Mouse (Mus musculus): ENCODE data around the gene E330017A01Rik. TPM values are rescaled to one million over a fixed set of nuclear protein-coding genes. Genes with fewer than 3 reads are reported as not detected.

E330017A01Rik gene
- polyA plus RNA-seq, 2 experiments: not detected

GRCm38 (mm10) chr16:58623944-58624343 is 14.6 kb downstream of the E330017A01Rik start:
- no peak for ATAC-seq (ENCODE audit: insufficient read depth)
- H3K27me3 ChIP-seq (ENCODE audit: control insufficient read depth, insufficient read depth, low read length): no peaks in the 10 kb centered on the region
- WGBS (ENCODE audit: insufficient replicate concordance): 75% methylated on average over 6 of the region's 6 CpGs
- H3K36me3 ChIP-seq (replicated peaks; ENCODE audit: control insufficient read depth, insufficient read depth, low read depth): no peaks in the 10 kb centered on the region
- no peaks in the 10 kb centered on the region for H3K9me3 ChIP-seq (ENCODE audit: control insufficient read depth, low read length)
- no peak overlapping the region for H3K9ac ChIP-seq (replicated peaks)
- TF ChIP-seq EP300 (IDR thresholded peaks at IDR 0.05; ENCODE audit: low read depth) (no peak), CTCF (IDR thresholded peaks at IDR 0.05; ENCODE audit: low read depth) (peak; percentile 79)
- no peak overlapping the region for H3K27ac ChIP-seq
- peaks cover 18 to 22% of the 10 kb centered on the region in 2 experiments for H3K4me1 ChIP-seq (replicated peaks; ENCODE audit: control insufficient read depth in 2 of 2, insufficient read depth in 2 of 2, low read length in 1 of 2)
- no peak overlapping the region for H3K4me3 ChIP-seq (ENCODE audit: insufficient read depth in 1 of 2, low read depth in 2 of 2, low read length in 2 of 2)
- DNase-seq (ENCODE audit: low read depth in 3 of 3, low spot score in 3 of 3): no peak
- H3K4me2 ChIP-seq (ENCODE audit: low read depth): no peak overlapping the region

GRCm38 (mm10) chr16:58623114-58623513 is 15.4 kb downstream of the E330017A01Rik start:
- H3K4me2 ChIP-seq (ENCODE audit: low read depth): no peak overlapping the region
- ATAC-seq (ENCODE audit: insufficient read depth) (no peak), DNase-seq (ENCODE audit: low read depth in 3 of 3, low spot score in 3 of 3) (no peak)
- no peaks in the 10 kb centered on the region for H3K9me3 ChIP-seq (ENCODE audit: control insufficient read depth, low read length)
- TF ChIP-seq EP300 (IDR thresholded peaks at IDR 0.05; ENCODE audit: low read depth) (no peak), CTCF (IDR thresholded peaks at IDR 0.05; ENCODE audit: low read depth) (no peak)
- no peaks in the 10 kb centered on the region for H3K27me3 ChIP-seq (ENCODE audit: control insufficient read depth, insufficient read depth, low read length)
- 72% methylated on average over 4 of the region's 4 CpGs for WGBS (ENCODE audit: insufficient replicate concordance)
- peaks cover 10 to 14% of the 10 kb centered on the region in 2 experiments for H3K4me1 ChIP-seq (replicated peaks; ENCODE audit: control insufficient read depth in 2 of 2, insufficient read depth in 2 of 2, low read length in 1 of 2)
- H3K9ac ChIP-seq (replicated peaks): no peak overlapping the region
- H3K36me3 ChIP-seq (replicated peaks; ENCODE audit: control insufficient read depth, insufficient read depth, low read depth): no peaks in the 10 kb centered on the region
- no peak overlapping the region for H3K27ac ChIP-seq
- no peak overlapping the region for H3K4me3 ChIP-seq (ENCODE audit: insufficient read depth in 1 of 2, low read depth in 2 of 2, low read length in 2 of 2)

GRCm38 (mm10) chr16:58622377-58622776 is 16.2 kb downstream of the E330017A01Rik start:
- no peak for TF ChIP-seq EP300 (IDR thresholded peaks at IDR 0.05; ENCODE audit: low read depth)
- no peak for TF ChIP-seq CTCF (IDR thresholded peaks at IDR 0.05; ENCODE audit: low read depth)
- Histone ChIP-seq H3K9me3 (ENCODE audit: control insufficient read depth, low read length) (no peaks in the 10 kb centered on the region), H3K27ac (no peak overlapping the region), H3K27me3 (ENCODE audit: control insufficient read depth, insufficient read depth, low read length) (no peaks in the 10 kb centered on the region), H3K4me1 (replicated peaks; ENCODE audit: control insufficient read depth in 2 of 2, insufficient read depth in 2 of 2, low read length in 1 of 2) (peaks cover 5 to 8% of the 10 kb centered on the region in 2 experiments), H3K9ac (replicated peaks) (no peak overlapping the region), H3K36me3 (replicated peaks; ENCODE audit: control insufficient read depth, insufficient read depth, low read depth) (no peaks in the 10 kb centered on the region), H3K4me3 (ENCODE audit: insufficient read depth in 1 of 2, low read depth in 2 of 2, low read length in 2 of 2) (no peak overlapping the region), H3K4me2 (ENCODE audit: low read depth) (no peak overlapping the region)
- WGBS (ENCODE audit: insufficient replicate concordance): 73% methylated on average over 3 of the region's 3 CpGs
- no peak for DNase-seq (ENCODE audit: low read depth in 3 of 3, low spot score in 3 of 3)
- ATAC-seq (ENCODE audit: insufficient read depth): no peak

- no peak for ATAC-seq (ENCODE audit: insufficient read depth)
- Histone ChIP-seq H3K27ac (no peak overlapping the region), H3K4me2 (ENCODE audit: low read depth) (no peak overlapping the region), H3K4me3 (ENCODE audit: insufficient read depth in 1 of 2, low read depth in 2 of 2, low read length in 2 of 2) (no peak overlapping the region), H3K9me3 (ENCODE audit: control insufficient read depth, low read length) (no peaks in the 10 kb centered on the region), H3K27me3 (ENCODE audit: control insufficient read depth, insufficient read depth, low read length) (no peaks in the 10 kb centered on the region), H3K36me3 (replicated peaks; ENCODE audit: control insufficient read depth, insufficient read depth, low read depth) (no peaks in the 10 kb centered on the region), H3K9ac (replicated peaks) (no peak overlapping the region), H3K4me1 (replicated peaks; ENCODE audit: control insufficient read depth in 2 of 2, insufficient read depth in 2 of 2, low read length in 1 of 2) (no peaks in the 10 kb centered on the region; a peak in 1 of 4 replicates)
- no peak for DNase-seq (ENCODE audit: low read depth in 3 of 3, low spot score in 3 of 3)
- TF ChIP-seq CTCF (IDR thresholded peaks at IDR 0.05; ENCODE audit: low read depth): no peak
- no peak for TF ChIP-seq EP300 (IDR thresholded peaks at IDR 0.05; ENCODE audit: low read depth)
Measured at GRCm38 (mm10) chr16:58617346-58617745, 21.2 kb downstream of the E330017A01Rik start.

- DNase-seq (ENCODE audit: low read depth in 3 of 3, low spot score in 3 of 3) (no peak), ATAC-seq (ENCODE audit: insufficient read depth) (no peak)
- TF ChIP-seq EP300 (IDR thresholded peaks at IDR 0.05; ENCODE audit: low read depth) (no peak), CTCF (IDR thresholded peaks at IDR 0.05; ENCODE audit: low read depth) (no peak)
- Histone ChIP-seq H3K4me1 (replicated peaks; ENCODE audit: control insufficient read depth in 2 of 2, insufficient read depth in 2 of 2, low read length in 1 of 2) (no peaks in the 10 kb centered on the region; a peak in 1 of 4 replicates), H3K9ac (replicated peaks) (no peak within 1 kb of the TSS), H3K27ac (no peak within 1 kb of the TSS), H3K9me3 (ENCODE audit: control insufficient read depth, low read length) (no peaks in the 10 kb centered on the region), H3K4me3 (ENCODE audit: insufficient read depth in 1 of 2, low read depth in 2 of 2, low read length in 2 of 2) (no peak within 1 kb of the TSS), H3K4me2 (ENCODE audit: low read depth) (no peak within 1 kb of the TSS), H3K36me3 (replicated peaks; ENCODE audit: control insufficient read depth, insufficient read depth, low read depth) (no peaks in the 10 kb centered on the region), H3K27me3 (ENCODE audit: control insufficient read depth, insufficient read depth, low read length) (no peaks in the 10 kb centered on the region)
- WGBS (ENCODE audit: insufficient replicate concordance): 70% methylated on average over 6 of the region's 6 CpGs
Measured at GRCm38 (mm10) chr16:58616878-58617277, 21.7 kb downstream of the E330017A01Rik start, which contains the start of gene Gm813. Gm813 (minus strand) TSS chr16:58616978.

Measured in liver, embryonic 14.5 days (tissue).